Mouse (Mus musculus) hindbrain, embryonic 14.5 days (tissue): ENCODE data around the gene Akap3. TPM values are rescaled to one million over a fixed set of nuclear protein-coding genes. Genes with fewer than 3 reads are reported as not detected.

Source experiments
- ATAC-seq: fragments of 200-750 bp; cut with Nextera tagmentation; 2 replicates; pipeline ENCODE4 v1.8.0; 2017; ENCODE audit warnings: moderate number of reproducible peaks, mild to moderate bottlenecking, moderate TSS enrichment, moderate library complexity; ENCODE audit not compliant: low FRiP score
- DNase-seq: peaks from one replicate; pipeline ENCODE4 v3.0.0-alpha.2; 2015; ENCODE audit warnings: low spot score
- H3K27ac ChIP-seq: fragments of 300-500 bp; sonication (generic); 2 replicates; pipeline ENCODE4 v1.5.1; 2014; ENCODE audit warnings: mild to moderate bottlenecking, moderate library complexity
- H3K27me3 ChIP-seq: fragments of 300-500 bp; sonication (generic); 2 replicates; pipeline ENCODE4 v1.6.1; 2014; ENCODE audit warnings: mild to moderate bottlenecking, low read length, mixed read lengths; ENCODE audit not compliant: control insufficient read depth, insufficient read depth
- H3K36me3 ChIP-seq: fragments of 300-500 bp; sonication (generic); replicated peaks from 2 replicates; pipeline ENCODE4 v1.6.1; 2014; ENCODE audit not compliant: control insufficient read depth, insufficient read depth
- H3K4me1 ChIP-seq: fragments of 300-500 bp; sonication (generic); replicated peaks from 2 replicates; pipeline ENCODE4 v1.6.1; 2014; ENCODE audit warnings: antibody characterized with exemption, low read length, mixed read lengths; ENCODE audit not compliant: control insufficient read depth, insufficient read depth
- H3K4me2 ChIP-seq: fragments of 300-500 bp; sonication (generic); replicated peaks from 2 replicates; pipeline ENCODE4 v1.6.1; 2014; ENCODE audit warnings: mild to moderate bottlenecking, moderate library complexity
- H3K4me3 ChIP-seq: fragments of 300-500 bp; sonication (generic); replicated peaks from 2 replicates; pipeline ENCODE4 v1.5.1; 2014; ENCODE audit warnings: mild to moderate bottlenecking, low read length
- H3K9ac ChIP-seq: fragments of 300-500 bp; sonication (generic); 2 replicates; pipeline ENCODE4 v1.6.1; 2014
- H3K9me3 ChIP-seq: fragments of 300-500 bp; sonication (generic); 2 replicates; pipeline ENCODE4 v1.6.1; 2016; ENCODE audit warnings: low read length; ENCODE audit not compliant: control insufficient read depth
- WGBS: fragments of 180-500 bp; shearing (Covaris S2); extraction: QIAGEN DNeasy Blood & Tissue Kit; methylation state at CpG from one replicate; pipeline ENCODE4 v1.1.7; 2014; 5-methylcytosine and 5-hydroxymethylcytosine counted together
- polyA plus RNA-seq: library from polyadenylated mRNA; unstranded; fragments of >200 nt; fragmentation: Nextera tagmentation; extraction: Ambion mirVana; gene quantifications from 2 replicates; pipeline ENCODE4 v1.2.1, GENCODE M21; 2014

Gene Akap3
- polyA plus RNA-seq, 1 experiment from 2014 or later = 0.19 TPM

GRCm38 (mm10) chr6:126848712-126849704, 3.9 kb upstream of the Akap3 start, which contains the start of gene Ndufa9:
Ndufa9 (minus strand) TSS chr6:126849136.
- H3K27ac ChIP-seq = peak within 1 kb of the TSS; percentile 76
- peak within 1 kb of the TSS; percentile 88 for H3K4me2 ChIP-seq
- no peaks in the 10 kb centered on the region for H3K9me3 ChIP-seq
- WGBS = 7% methylated on average over 46 of the region's 46 CpGs
- peaks cover 7% of the 10 kb centered on the region for H3K36me3 ChIP-seq
- H3K4me1 ChIP-seq = peaks cover 19% of the 10 kb centered on the region
- peak within 1 kb of the TSS; percentile 84 for H3K9ac ChIP-seq
- H3K4me3 ChIP-seq = peak within 1 kb of the TSS; percentile 82
- DNase-seq = peak; percentile 94
- no peaks in the 10 kb centered on the region for H3K27me3 ChIP-seq
- peak; percentile 88 for ATAC-seq

GRCm38 (mm10) chr6:126877118-126877517, 24.2 kb downstream of the Akap3 start:
- Histone ChIP-seq H3K4me3 (no peak overlapping the region), H3K36me3 (no peaks in the 10 kb centered on the region), H3K9me3 (no peaks in the 10 kb centered on the region), H3K27me3 (no peaks in the 10 kb centered on the region), H3K27ac (no peak overlapping the region), H3K4me1 (no peaks in the 10 kb centered on the region), H3K4me2 (no peak overlapping the region), H3K9ac (no peak overlapping the region)
- no peak for DNase-seq
- ATAC-seq = no peak
- 92% methylated on average over 8 of the region's 8 CpGs for WGBS

GRCm38 (mm10) chr6:126907378-126907777, 54.5 kb downstream of the Akap3 start:
- Histone ChIP-seq H3K4me1 (no peaks in the 10 kb centered on the region), H3K4me3 (no peak overlapping the region), H3K27ac (no peak overlapping the region), H3K36me3 (no peaks in the 10 kb centered on the region), H3K9me3 (no peaks in the 10 kb centered on the region), H3K27me3 (no peaks in the 10 kb centered on the region), H3K4me2 (no peak overlapping the region), H3K9ac (no peak overlapping the region)
- WGBS = 74% methylated on average over 4 of the region's 5 CpGs
- ATAC-seq (no peak), DNase-seq (no peak)

- Histone ChIP-seq H3K4me3 (no peak overlapping the region), H3K9ac (no peak overlapping the region), H3K4me2 (no peak overlapping the region), H3K36me3 (no peaks in the 10 kb centered on the region), H3K27me3 (no peaks in the 10 kb centered on the region), H3K27ac (no peak overlapping the region), H3K9me3 (no peaks in the 10 kb centered on the region), H3K4me1 (no peaks in the 10 kb centered on the region)
- ATAC-seq (no peak), DNase-seq (no peak)
- WGBS = 66% methylated on average over 3 of the region's 3 CpGs
Measured at GRCm38 (mm10) chr6:126907876-126908275, 55.0 kb downstream of the Akap3 start.

GRCm38 (mm10) chr6:126910727-126911126, 57.8 kb downstream of the Akap3 start:
- no peaks in the 10 kb centered on the region for H3K9me3 ChIP-seq

GRCm38 (mm10) chr6:126914928-126915327, 62.0 kb downstream of the Akap3 start:
- Histone ChIP-seq H3K9ac (no peak overlapping the region), H3K4me3 (no peak overlapping the region), H3K9me3 (no peaks in the 10 kb centered on the region), H3K4me1 (no peaks in the 10 kb centered on the region), H3K27ac (no peak overlapping the region), H3K36me3 (no peaks in the 10 kb centered on the region), H3K27me3 (no peaks in the 10 kb centered on the region), H3K4me2 (no peak overlapping the region)
- ATAC-seq = no peak
- DNase-seq = no peak
- WGBS = 82% methylated on average over 5 of the region's 5 CpGs

More at GRCm38 (mm10) chr6:126910727-126911126, 57.8 kb downstream of the Akap3 start:
- Histone ChIP-seq H3K4me1 (no peaks in the 10 kb centered on the region), H3K27me3 (no peaks in the 10 kb centered on the region), H3K4me3 (no peak overlapping the region), H3K4me2 (no peak overlapping the region), H3K27ac (no peak overlapping the region), H3K36me3 (no peaks in the 10 kb centered on the region), H3K9ac (no peak overlapping the region)
- ATAC-seq = no peak
- WGBS = 88% methylated on average over 4 of the region's 4 CpGs
- DNase-seq = no peak

- Histone ChIP-seq H3K27ac (no peak within 1 kb of the TSS), H3K4me1 (no peaks in the 10 kb centered on the region), H3K4me3 (no peak within 1 kb of the TSS), H3K36me3 (peaks cover 21% of the 10 kb centered on the region), H3K4me2 (peak within 1 kb of the TSS; percentile 35), H3K27me3 (no peaks in the 10 kb centered on the region), H3K9me3 (no peaks in the 10 kb centered on the region), H3K9ac (peak within 1 kb of the TSS; percentile 16)
- DNase-seq (no peak), ATAC-seq (no peak)
- 8% methylated on average over 21 of the region's 21 CpGs for WGBS
Measured at GRCm38 (mm10) chr6:126921111-126921881, 68.4 kb downstream of the Akap3 start, which contains the start of gene Dyrk4. Dyrk4 (minus strand) TSS chr6:126921839.
